Mouse (Mus musculus) forebrain, postnatal 0 days (tissue): ENCODE measurements around the gene Magi2. TPM values are rescaled to one million over a fixed set of nuclear protein-coding genes. Genes with fewer than 3 reads are reported as not detected.

Experiments
- ATAC-seq: fragments of 200-750 bp; cut with Nextera tagmentation; 2 replicates; pipeline ENCODE4 v1.8.0; 2017; ENCODE audit warnings: mild to moderate bottlenecking, moderate library complexity
- DNase-seq: peaks from one replicate; pipeline ENCODE4 v3.0.0-alpha.2; 2015
- H3K27ac ChIP-seq: fragments of 300-500 bp; sonication (generic); 2 replicates; pipeline ENCODE4 v1.5.1; 2014; ENCODE audit warnings: low read depth, mild to moderate bottlenecking, antibody characterized with exemption, low read length, moderate library complexity, mixed read lengths
- H3K27me3 ChIP-seq: fragments of 300-500 bp; sonication (generic); 2 replicates; pipeline ENCODE4 v1.6.1; 2014; ENCODE audit warnings: mild to moderate bottlenecking, low read length, mixed read lengths; ENCODE audit not compliant: insufficient read depth
- H3K36me3 ChIP-seq: fragments of 300-500 bp; sonication (generic); 2 replicates; pipeline ENCODE4 v1.6.1; 2014; ENCODE audit warnings: mild to moderate bottlenecking, moderate library complexity; ENCODE audit not compliant: insufficient read depth
- H3K4me1 ChIP-seq: fragments of 300-500 bp; sonication (generic); 2 replicates; pipeline ENCODE4 v1.6.1; 2014; ENCODE audit warnings: antibody characterized with exemption; ENCODE audit not compliant: insufficient read depth
- H3K4me2 ChIP-seq: fragments of 300-500 bp; sonication (generic); 2 replicates; pipeline ENCODE4 v1.6.1; 2014; ENCODE audit warnings: low read depth, mild to moderate bottlenecking, moderate library complexity
- H3K4me3 ChIP-seq: fragments of 300-500 bp; sonication (generic); 2 replicates; pipeline ENCODE4 v1.5.1; 2014; ENCODE audit warnings: low read depth, low read length, mixed read lengths
- H3K9ac ChIP-seq: fragments of 300-500 bp; sonication (generic); 2 replicates; pipeline ENCODE4 v1.6.1; 2014; ENCODE audit warnings: mild to moderate bottlenecking
- H3K9me3 ChIP-seq: fragments of 300-500 bp; sonication (generic); 2 replicates; pipeline ENCODE4 v1.6.1; 2016; ENCODE audit warnings: low read length
- CTCF ChIP-seq: sonication (generic); IDR thresholded peaks from 2 replicates; pipeline ENCODE4 v1.5.1; 2016; ENCODE audit warnings: antibody characterized with exemption, control low read depth, low read depth
- WGBS: fragments of 180-500 bp; shearing (Covaris S2); extraction: QIAGEN DNeasy Blood & Tissue Kit; methylation state at CpG from one replicate; pipeline ENCODE4 v1.1.7; 2014; 5-methylcytosine and 5-hydroxymethylcytosine counted together
- polyA plus RNA-seq: library from polyadenylated mRNA; unstranded; fragments of >200 nt; fragmentation: Nextera tagmentation; extraction: Ambion mirVana; gene quantifications from 2 replicates; pipeline ENCODE4 v1.2.1, GENCODE M21; 2015
- total RNA-seq: library from RNA; depleted of rRNA; stranded (reverse); fragments of >200 nt; gene quantifications from 2 replicates; pipeline ENCODE4 v1.2.3, GENCODE M21; 2014

Magi2 gene
- total and polyA plus RNA-seq, 2 experiments from 2014 or later: 17.0 to 62.6 TPM

DNA sequence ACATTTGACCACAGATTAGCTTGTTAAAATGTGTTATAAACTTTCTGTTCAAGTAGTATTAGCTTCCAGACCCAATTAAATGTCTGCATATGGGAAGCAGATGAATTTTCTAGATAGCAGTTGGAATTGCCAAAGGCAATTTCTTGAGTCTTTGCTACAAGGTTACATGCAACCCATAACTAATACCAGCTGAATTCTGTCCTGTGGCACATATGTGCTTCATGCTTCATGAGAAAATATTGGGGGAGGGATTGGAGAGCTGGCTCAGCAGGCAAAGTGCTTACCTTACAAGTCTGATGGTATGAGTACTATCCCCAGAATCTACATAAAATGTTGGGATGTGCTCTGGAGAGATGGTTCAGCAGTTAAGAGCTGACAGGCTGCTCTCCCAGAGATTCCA lies 499.4 kb downstream of the Magi2 start:
- Histone ChIP-seq H3K27me3 (no peaks in the 10 kb centered on the region), H3K9me3 (no peaks in the 10 kb centered on the region), H3K9ac (no peak overlapping the region), H3K4me2 (no peak overlapping the region), H3K27ac (no peak overlapping the region), H3K4me3 (no peak overlapping the region), H3K4me1 (no peaks in the 10 kb centered on the region), H3K36me3 (no peaks in the 10 kb centered on the region)
- no peak for TF ChIP-seq CTCF
- DNase-seq: no peak
- no peak for ATAC-seq

DNA sequence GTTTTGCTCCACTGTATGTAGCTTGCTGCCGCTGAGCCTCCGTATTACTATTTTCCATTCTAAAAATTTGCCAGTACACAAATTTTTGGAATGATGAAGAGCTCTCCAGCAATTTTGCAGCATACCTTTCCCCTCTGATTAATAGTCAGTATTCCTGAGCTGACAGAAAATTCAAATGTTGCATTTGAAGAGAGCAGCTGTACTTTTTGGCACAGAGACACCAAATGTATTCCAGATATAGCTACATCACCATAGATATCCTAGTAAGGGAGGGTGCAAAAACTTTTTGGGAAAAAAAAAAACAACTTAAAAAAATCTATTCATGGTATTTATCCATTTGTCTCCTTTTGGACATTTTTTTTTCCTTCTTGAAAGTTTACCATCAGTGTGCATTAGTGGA lies 518.5 kb downstream of the Magi2 start:
- Histone ChIP-seq H3K9ac (no peak overlapping the region), H3K27ac (no peak overlapping the region), H3K4me2 (no peak overlapping the region), H3K36me3 (no peaks in the 10 kb centered on the region), H3K4me3 (no peak overlapping the region), H3K27me3 (no peaks in the 10 kb centered on the region), H3K4me1 (no peaks in the 10 kb centered on the region), H3K9me3 (no peaks in the 10 kb centered on the region)
- WGBS: 70% methylated on average over 2 of the region's 2 CpGs
- DNase-seq: peak; percentile 41
- no peak for TF ChIP-seq CTCF
- no peak for ATAC-seq

DNA sequence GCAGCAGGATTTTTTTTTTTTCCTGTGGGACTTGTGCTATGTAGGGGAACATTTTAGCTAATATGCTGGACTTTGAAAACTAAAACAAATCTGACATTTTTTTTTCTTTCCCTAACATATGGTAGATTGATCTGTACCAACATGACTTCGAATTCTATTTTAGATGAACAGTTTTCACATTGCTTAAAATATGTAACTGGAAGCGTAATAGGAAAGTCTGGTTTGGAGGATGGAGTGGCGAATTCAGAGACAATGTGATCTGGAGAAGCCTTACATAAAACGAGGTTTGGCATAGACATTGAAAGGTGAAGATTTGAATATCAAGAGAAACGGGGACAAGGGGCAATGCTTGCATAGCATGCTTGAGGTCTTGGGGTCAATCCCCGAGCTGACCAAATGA lies 519.1 kb downstream of the Magi2 start:
- H3K27ac ChIP-seq: no peak overlapping the region
- H3K9ac ChIP-seq: no peak overlapping the region
- H3K27me3 ChIP-seq: no peaks in the 10 kb centered on the region
- ATAC-seq (0 out of 2 replicates have a peak, but pooled peaks have one; percentile 19), DNase-seq (peak; percentile 34)
- no peaks in the 10 kb centered on the region for H3K9me3 ChIP-seq
- 0 out of 2 replicates have a peak overlapping the region, but pooled peaks have one; percentile 21 for H3K4me2 ChIP-seq
- H3K4me1 ChIP-seq: no peaks in the 10 kb centered on the region
- TF ChIP-seq CTCF: no peak
- H3K36me3 ChIP-seq: no peaks in the 10 kb centered on the region
- WGBS: 42% methylated on average over 6 of the region's 6 CpGs
- H3K4me3 ChIP-seq: no peak overlapping the region

DNA sequence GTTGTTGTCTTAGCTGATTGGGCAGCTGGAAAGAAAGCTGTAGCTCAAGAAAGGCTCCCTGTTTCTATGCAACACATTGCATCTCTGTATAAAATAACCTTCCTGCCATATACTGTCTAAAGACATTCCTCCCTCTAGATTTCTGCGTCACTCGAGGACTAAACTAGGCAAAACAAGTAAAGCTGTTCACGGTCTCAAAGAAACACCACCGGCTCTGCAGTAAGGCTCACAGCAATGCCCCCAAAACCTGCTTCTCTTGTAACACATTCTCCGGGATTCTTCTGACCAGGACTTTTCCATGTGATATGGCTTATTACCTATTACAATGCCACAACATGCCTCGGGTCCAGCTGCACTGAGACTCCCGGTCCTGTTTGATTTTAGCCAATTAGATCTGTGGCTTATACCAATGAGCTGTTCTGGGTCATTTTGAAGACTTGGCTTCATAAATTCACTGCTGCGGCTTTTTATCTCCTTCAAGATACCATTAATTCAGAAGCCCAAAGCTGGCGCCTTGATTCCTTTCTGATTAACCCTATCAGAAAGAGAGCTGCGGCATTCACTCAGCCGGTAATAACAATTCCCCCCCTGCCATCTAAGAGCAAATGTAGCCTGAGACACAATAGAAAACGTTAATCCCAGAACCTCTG lies 520.2 kb downstream of the Magi2 start:
- no peaks in the 10 kb centered on the region for H3K9me3 ChIP-seq
- H3K27me3 ChIP-seq: no peaks in the 10 kb centered on the region
- peak overlapping the region; percentile 6; the same call in 1 of the 2 replicates for H3K27ac ChIP-seq
- no peaks in the 10 kb centered on the region for H3K36me3 ChIP-seq
- H3K4me3 ChIP-seq: peak overlapping the region; percentile 20
- no peaks in the 10 kb centered on the region for H3K4me1 ChIP-seq
- peak overlapping the region; percentile 44 for H3K4me2 ChIP-seq
- no peak for TF ChIP-seq CTCF
- 9% methylated on average over 12 of the region's 12 CpGs for WGBS
- H3K9ac ChIP-seq: peak overlapping the region; percentile 26; the same call in 1 of the 2 replicates
- ATAC-seq (peak; percentile 70), DNase-seq (peak; percentile 43)

DNA sequence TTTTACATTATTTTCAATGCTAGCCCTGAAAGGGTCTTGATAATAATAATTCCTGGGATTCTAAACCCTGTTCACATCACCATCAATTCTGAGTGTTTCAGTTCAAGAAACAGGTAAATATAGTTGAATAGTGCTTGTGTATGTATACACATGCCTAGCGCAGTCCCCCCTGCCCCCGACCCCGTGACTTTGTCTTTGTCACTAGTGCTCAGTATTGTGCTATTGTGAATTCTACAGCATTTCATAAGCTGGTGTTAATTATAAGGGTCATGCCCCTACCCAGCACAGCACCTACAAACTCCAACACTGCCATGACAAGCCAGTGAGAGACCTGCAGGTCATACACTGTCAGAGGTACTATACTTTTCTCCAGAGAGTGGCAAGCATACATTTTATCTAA lies 520.8 kb downstream of the Magi2 start:
- Histone ChIP-seq H3K9ac (no peak overlapping the region), H3K27ac (no peak overlapping the region), H3K9me3 (no peaks in the 10 kb centered on the region), H3K27me3 (no peaks in the 10 kb centered on the region), H3K4me3 (no peak overlapping the region), H3K4me2 (peak overlapping the region; percentile 44), H3K36me3 (no peaks in the 10 kb centered on the region), H3K4me1 (no peaks in the 10 kb centered on the region)
- TF ChIP-seq CTCF: no peak
- ATAC-seq (no peak), DNase-seq (no peak)
- WGBS: 29% methylated on average over 3 of the region's 3 CpGs

DNA sequence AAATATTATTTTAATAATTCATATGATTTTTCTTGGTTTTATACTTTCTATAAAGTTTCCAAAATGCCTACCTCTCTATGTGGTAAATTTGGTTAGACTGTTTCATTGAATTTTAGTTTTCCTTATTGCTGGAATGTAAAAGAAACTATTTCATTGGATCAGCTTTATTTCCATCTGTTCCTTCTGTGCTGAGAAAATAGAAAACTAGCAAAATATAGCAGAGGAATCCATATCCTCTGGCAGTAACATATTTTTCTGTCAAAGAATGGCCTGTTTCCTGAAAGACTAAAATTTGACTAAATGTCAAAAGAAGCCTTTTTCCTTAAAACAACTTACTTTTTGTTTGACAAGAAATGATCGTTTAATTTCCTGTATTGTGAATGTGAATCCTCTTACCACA lies 552.4 kb downstream of the Magi2 start:
- H3K27ac ChIP-seq: no peak overlapping the region
- peak; percentile 71 for ATAC-seq

DNA sequence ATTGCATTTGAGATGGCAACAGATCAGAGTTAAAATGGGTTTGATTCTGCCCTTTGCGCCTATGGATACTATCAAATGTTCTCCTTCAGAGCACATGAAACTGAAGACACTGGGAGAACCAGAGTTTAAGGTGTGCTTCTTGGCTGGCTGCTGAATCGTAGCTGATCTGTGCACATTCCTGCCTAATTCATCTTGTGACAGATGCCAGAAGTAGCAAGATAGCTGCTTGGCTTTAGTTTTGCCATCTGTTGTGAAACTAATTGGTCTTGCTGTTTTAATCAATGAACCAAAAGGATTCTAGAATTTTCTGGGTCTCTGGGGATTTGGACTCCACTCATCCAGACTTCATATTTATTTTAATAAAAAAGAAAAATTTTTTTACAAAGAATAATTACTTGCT lies 553.2 kb downstream of the Magi2 start:
- Histone ChIP-seq H3K36me3 (no peaks in the 10 kb centered on the region), H3K4me3 (no peak overlapping the region), H3K27me3 (no peaks in the 10 kb centered on the region), H3K9me3 (no peaks in the 10 kb centered on the region), H3K27ac (no peak overlapping the region), H3K4me1 (no peaks in the 10 kb centered on the region), H3K4me2 (no peak overlapping the region), H3K9ac (no peak overlapping the region)
- ATAC-seq (peak; percentile 50), DNase-seq (peak; percentile 52)
- 60% methylated on average over 2 of the region's 2 CpGs for WGBS
- no peak for TF ChIP-seq CTCF

More for the DNA sequence above, 552.4 kb downstream of the Magi2 start:
- H3K27me3 ChIP-seq: no peaks in the 10 kb centered on the region
- TF ChIP-seq CTCF: no peak
- H3K4me1 ChIP-seq: no peaks in the 10 kb centered on the region
- H3K4me2 ChIP-seq: no peak overlapping the region
- peak; percentile 43 for DNase-seq
- WGBS: 53% methylated on average over 1 of the region's 1 CpGs
- H3K9me3 ChIP-seq: no peaks in the 10 kb centered on the region
- H3K36me3 ChIP-seq: no peaks in the 10 kb centered on the region
- no peak overlapping the region for H3K9ac ChIP-seq
- H3K4me3 ChIP-seq: no peak overlapping the region
